Mouse (Mus musculus) stomach, embryonic 14.5 days (tissue): ENCODE data around the gene Pknox2. TPM values are rescaled to one million over a fixed set of nuclear protein-coding genes. Genes with fewer than 3 reads are reported as not detected.
A peak's percentile ranks its signal among the peaks of the same experiment; 100 is the strongest.

Experiments
- ATAC-seq: fragments of 200-750 bp; cut with Nextera tagmentation; 2 replicates; pipeline ENCODE4 v1.8.0; 2017; ENCODE audit warnings: low read depth, moderate TSS enrichment; ENCODE audit not compliant: insufficient number of reproducible peaks, insufficient read depth, low FRiP score
- H3K27ac ChIP-seq: fragments of 300-500 bp; sonication (generic); 2 replicates; pipeline ENCODE4 v1.5.1; 2014; ENCODE audit warnings: mild to moderate bottlenecking, low read length, moderate library complexity, mixed read lengths
- H3K27me3 ChIP-seq: fragments of 300-500 bp; sonication (generic); 2 replicates; pipeline ENCODE4 v1.6.1; 2014; ENCODE audit warnings: low read length, control low read depth, mixed read lengths; ENCODE audit not compliant: control insufficient read depth, insufficient read depth
- H3K36me3 ChIP-seq: fragments of 300-500 bp; sonication (generic); 2 replicates; pipeline ENCODE4 v1.6.1; 2014; ENCODE audit warnings: mild to moderate bottlenecking, control low read depth, low read length, moderate library complexity, mixed read lengths; ENCODE audit not compliant: control insufficient read depth, insufficient read depth
- H3K4me1 ChIP-seq: fragments of 300-500 bp; sonication (generic); 2 replicates; pipeline ENCODE4 v1.6.1; 2014; ENCODE audit warnings: low read length, control low read depth, mixed read lengths; ENCODE audit not compliant: control insufficient read depth, insufficient read depth
- H3K4me2 ChIP-seq: fragments of 300-500 bp; sonication (generic); replicated peaks from 2 replicates; pipeline ENCODE4 v1.6.1; 2014; ENCODE audit warnings: low read depth, low read length, control low read depth
- H3K4me3 ChIP-seq: fragments of 300-500 bp; sonication (generic); 2 replicates; pipeline ENCODE4 v1.5.1; 2014; ENCODE audit warnings: low read depth, low read length, control low read depth
- H3K9ac ChIP-seq: fragments of 300-500 bp; sonication (generic); replicated peaks from 2 replicates; pipeline ENCODE4 v1.6.1; 2014; ENCODE audit warnings: low read depth, mild to moderate bottlenecking, control low read depth, low read length, moderate library complexity, mixed read lengths
- H3K9me3 ChIP-seq: fragments of 300-500 bp; sonication (generic); 2 replicates; pipeline ENCODE4 v1.6.1; 2016; ENCODE audit warnings: low read depth, low read length, control low read depth; ENCODE audit not compliant: control insufficient read depth
- WGBS: fragments of 180-500 bp; shearing (Covaris S2); extraction: QIAGEN DNeasy Blood & Tissue Kit; methylation state at CpG from one replicate; pipeline ENCODE4 v1.1.7; 2014; 5-methylcytosine and 5-hydroxymethylcytosine counted together
- polyA plus RNA-seq: library from polyadenylated mRNA; unstranded; fragments of >200 nt; fragmentation: Nextera tagmentation; extraction: Ambion mirVana; gene quantifications from 2 replicates; pipeline ENCODE4 v1.2.1, GENCODE M21; 2014

Pknox2 gene
- polyA plus RNA-seq, 1 experiment from 2014 or later = 7.5 TPM

- Histone ChIP-seq H3K27ac (no peak overlapping the region), H3K4me1 (peaks cover 4% of the 10 kb centered on the region; the same call in 1 of the 2 replicates), H3K4me3 (no peak overlapping the region)
Observed at GRCm38 (mm10) chr9:37121761-37122331, 25.4 kb downstream of the Pknox2 start.

GRCm38 (mm10) chr9:37120801-37121200 is 26.4 kb downstream of the Pknox2 start:
- Histone ChIP-seq H3K27ac (no peak overlapping the region), H3K9me3 (no peaks in the 10 kb centered on the region), H3K4me2 (no peak overlapping the region), H3K9ac (no peak overlapping the region), H3K4me3 (no peak overlapping the region), H3K4me1 (peaks cover 4% of the 10 kb centered on the region; the same call in 1 of the 2 replicates), H3K27me3 (no peaks in the 10 kb centered on the region), H3K36me3 (no peaks in the 10 kb centered on the region)
- ATAC-seq = no peak
- WGBS = 78% methylated on average over 6 of the region's 6 CpGs

More at GRCm38 (mm10) chr9:37121761-37122331, 25.4 kb downstream of the Pknox2 start:
- Histone ChIP-seq H3K36me3 (no peaks in the 10 kb centered on the region), H3K9me3 (no peaks in the 10 kb centered on the region), H3K4me2 (no peak overlapping the region), H3K9ac (no peak overlapping the region), H3K27me3 (no peaks in the 10 kb centered on the region)
- WGBS = 40% methylated on average over 4 of the region's 4 CpGs
- ATAC-seq = no peak

- Histone ChIP-seq H3K4me1 (peaks cover 13% of the 10 kb centered on the region; the same call in 1 of the 2 replicates), H3K9me3 (no peaks in the 10 kb centered on the region), H3K27ac (no peak overlapping the region), H3K36me3 (no peaks in the 10 kb centered on the region), H3K27me3 (no peaks in the 10 kb centered on the region), H3K4me2 (no peak overlapping the region), H3K9ac (no peak overlapping the region), H3K4me3 (no peak overlapping the region)
- 89% methylated on average over 2 of the region's 2 CpGs for WGBS
- no peak for ATAC-seq
Observed at GRCm38 (mm10) chr9:37117529-37117928, 29.7 kb downstream of the Pknox2 start.

- H3K27me3 ChIP-seq = no peaks in the 10 kb centered on the region
- peaks cover 9% of the 10 kb centered on the region; the same call in 1 of the 2 replicates for H3K4me1 ChIP-seq
- H3K36me3 ChIP-seq = no peaks in the 10 kb centered on the region
- H3K9ac ChIP-seq = no peak overlapping the region
- H3K4me2 ChIP-seq = no peak overlapping the region
- ATAC-seq = no peak
- WGBS = 89% methylated on average over 9 of the region's 9 CpGs
- H3K9me3 ChIP-seq = no peaks in the 10 kb centered on the region
- H3K27ac ChIP-seq = no peak overlapping the region
- H3K4me3 ChIP-seq = no peak overlapping the region
Observed at GRCm38 (mm10) chr9:37116632-37117413, 30.4 kb downstream of the Pknox2 start.

- Histone ChIP-seq H3K27me3 (no peaks in the 10 kb centered on the region), H3K9ac (no peak overlapping the region), H3K4me2 (no peak overlapping the region), H3K36me3 (no peaks in the 10 kb centered on the region), H3K27ac (no peak overlapping the region), H3K4me3 (no peak overlapping the region), H3K4me1 (peaks cover 9% of the 10 kb centered on the region; the same call in 1 of the 2 replicates), H3K9me3 (no peaks in the 10 kb centered on the region)
- 81% methylated on average over 7 of the region's 7 CpGs for WGBS
- no peak for ATAC-seq
Observed at GRCm38 (mm10) chr9:37115820-37116219, 31.4 kb downstream of the Pknox2 start.

GRCm38 (mm10) chr9:37114286-37115267 is 32.6 kb downstream of the Pknox2 start:
- Histone ChIP-seq H3K4me1 (peaks cover 9% of the 10 kb centered on the region; the same call in 1 of the 2 replicates), H3K9ac (no peak overlapping the region), H3K4me3 (no peak overlapping the region), H3K36me3 (no peaks in the 10 kb centered on the region), H3K4me2 (no peak overlapping the region), H3K27ac (no peak overlapping the region), H3K9me3 (no peaks in the 10 kb centered on the region), H3K27me3 (no peaks in the 10 kb centered on the region)
- peak; percentile 46; the same call in 1 of the 2 replicates for ATAC-seq
- WGBS = 34% methylated on average over 9 of the region's 9 CpGs

GRCm38 (mm10) chr9:37107546-37107945 is 39.7 kb downstream of the Pknox2 start:
- WGBS = 81% methylated on average over 2 of the region's 2 CpGs
- no peak overlapping the region for H3K9ac ChIP-seq
- H3K4me2 ChIP-seq = no peak overlapping the region
- ATAC-seq = no peak
- H3K9me3 ChIP-seq = no peaks in the 10 kb centered on the region
- H3K27me3 ChIP-seq = no peaks in the 10 kb centered on the region
- no peak overlapping the region for H3K4me3 ChIP-seq
- H3K36me3 ChIP-seq = no peaks in the 10 kb centered on the region
- no peak overlapping the region for H3K27ac ChIP-seq
- H3K4me1 ChIP-seq = 0 out of 2 replicates have a peak, but pooled peaks cover 6% of the 10 kb centered on the region

GRCm38 (mm10) chr9:37106808-37107207 is 40.4 kb downstream of the Pknox2 start:
- WGBS = 55% methylated on average over 3 of the region's 3 CpGs
- no peaks in the 10 kb centered on the region for H3K27me3 ChIP-seq
- H3K4me1 ChIP-seq = 0 out of 2 replicates have a peak, but pooled peaks cover 6% of the 10 kb centered on the region
- no peak overlapping the region for H3K27ac ChIP-seq
- H3K9ac ChIP-seq = no peak overlapping the region
- no peak overlapping the region for H3K4me3 ChIP-seq
- no peak overlapping the region for H3K4me2 ChIP-seq
- no peak for ATAC-seq
- H3K36me3 ChIP-seq = no peaks in the 10 kb centered on the region
- no peaks in the 10 kb centered on the region for H3K9me3 ChIP-seq
